Mouse (Mus musculus) embryonic stem cell, embryonic (primary cell): ENCODE measurements at regions not wholly inside any gene's neighbourhood (a gene's known extent, or its start where the extent isn't known, plus 50 kb on each side); places are given as distances from the start of the nearest gene placed in this dataset.

Source experiments
- CTCF ChIA-PET, 4 experiments: fragments of 300-600 bp in 2 of 4; fragments of 350-600 bp in 2 of 4; sonication (Branson Sonifier 250); formaldehyde crosslinking; loops; one replicate each; lab custom pipeline; 2022; ENCODE audit warnings: inconsistent platforms in 2 of 4; lab: Charles Lee
- POLR2A ChIA-PET, 4 experiments: fragments of 300-600 bp in 2 of 4; fragments of 350-600 bp in 2 of 4; sonication (Branson Sonifier 250); formaldehyde crosslinking; loops; one replicate each; lab custom pipeline; 2022; ENCODE audit warnings: antibody characterized with exemption in 4 of 4, inconsistent platforms in 1 of 4; lab: Charles Lee

- ChIA-PET CTCF (interaction anchor here in 2 of 4 experiments (1.1 to 1.5 kb wide), 2 partner anchors 361 kb away, joined by 4 read pairs; no protein-coding TSS in a partner anchor), POLR2A (no interaction called here)
Measured at GRCm38 (mm10) chr14:66424141-66424540, 415.1 kb upstream of the Gulo start.
